Mouse (Mus musculus): ENCODE results near the gene Hist1h2bn.

Gene Hist1h2bn

DNA sequence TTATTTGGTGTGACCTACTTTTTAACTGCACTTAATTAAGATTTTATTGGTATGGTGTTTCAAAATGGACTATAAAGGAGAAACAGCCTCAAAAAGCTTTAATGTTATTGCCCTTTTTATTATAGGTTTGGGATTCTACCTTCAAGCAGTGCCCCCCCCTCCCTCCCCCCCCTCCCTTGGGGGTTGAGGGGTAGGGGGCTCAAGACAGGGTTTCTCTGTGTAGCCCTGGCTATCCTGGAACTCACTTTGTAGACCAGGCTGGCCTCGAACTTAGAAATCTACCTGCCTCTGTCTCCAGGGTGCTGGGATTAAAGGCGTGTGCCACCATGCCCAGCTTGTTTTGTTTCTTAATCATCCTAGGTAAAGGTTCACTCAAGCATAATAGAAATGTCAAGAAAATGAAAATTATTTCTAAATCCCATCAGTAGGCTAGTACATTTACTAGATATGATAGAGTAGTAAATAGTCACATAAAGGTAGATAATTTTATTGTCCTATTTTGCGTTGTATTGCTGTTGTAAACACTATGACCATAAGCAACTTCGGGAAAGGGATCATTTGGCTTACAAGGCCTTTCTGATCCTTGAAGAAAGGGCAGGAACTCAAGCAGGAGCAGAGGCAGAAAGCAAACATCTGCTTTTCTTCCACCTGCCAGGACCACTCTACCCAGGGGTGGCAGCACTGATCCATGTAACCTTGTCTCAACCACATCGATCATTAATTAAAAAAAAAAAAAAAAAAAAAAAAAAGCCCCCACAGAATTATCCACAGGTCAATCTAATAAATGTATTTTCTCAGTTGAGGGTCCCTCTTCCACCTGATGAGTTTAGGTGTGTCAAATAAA, 30.7 kb upstream of the Hist1h2bn start:
- in situ Hi-C loops (cut with MboI, MseI) = loop anchor here in 1 of 2 experiments (5.0 to 25.0 kb wide), 2 partner anchors 1689 to 1849 kb away; partner anchors contain the start of genes Abt1, Hist1h2ad, Hist1h2ae and Hist1h2bf

DNA sequence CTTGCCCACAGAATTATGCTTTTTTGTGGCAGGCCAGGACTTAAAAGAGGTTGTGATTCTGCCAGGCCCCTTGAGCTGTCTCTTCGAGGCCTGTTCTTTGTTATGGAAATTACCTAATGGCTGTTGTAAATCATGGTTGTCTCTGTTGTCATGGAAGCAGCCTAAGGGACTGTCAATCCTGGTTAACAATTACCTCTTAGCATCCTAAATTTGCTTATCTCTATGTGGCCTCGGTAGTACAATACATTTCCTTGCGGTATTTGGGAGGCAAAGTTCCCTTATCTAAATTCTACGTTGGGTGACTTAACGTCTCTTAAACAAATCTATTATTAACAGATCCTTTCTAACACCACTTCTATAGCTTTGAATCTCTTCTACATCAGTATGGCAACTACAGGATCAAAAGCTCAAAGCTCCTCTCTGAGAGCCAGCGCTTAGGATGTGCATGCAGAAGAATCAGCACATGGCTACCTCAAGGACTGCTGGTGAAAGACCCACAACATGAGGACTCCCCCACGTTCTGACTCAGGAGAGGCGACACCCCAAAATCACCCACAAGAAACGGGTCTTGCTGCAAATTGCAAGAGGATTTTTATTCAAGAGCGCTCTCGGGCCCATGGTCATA, 25.9 kb upstream of the Hist1h2bn start:
- in situ Hi-C loops (cut with MboI, MseI) = loop anchor here in 1 of 2 experiments (25.0 kb wide), 1 partner anchor 541 kb away; the partner anchor contains the start of gene Trim27

DNA sequence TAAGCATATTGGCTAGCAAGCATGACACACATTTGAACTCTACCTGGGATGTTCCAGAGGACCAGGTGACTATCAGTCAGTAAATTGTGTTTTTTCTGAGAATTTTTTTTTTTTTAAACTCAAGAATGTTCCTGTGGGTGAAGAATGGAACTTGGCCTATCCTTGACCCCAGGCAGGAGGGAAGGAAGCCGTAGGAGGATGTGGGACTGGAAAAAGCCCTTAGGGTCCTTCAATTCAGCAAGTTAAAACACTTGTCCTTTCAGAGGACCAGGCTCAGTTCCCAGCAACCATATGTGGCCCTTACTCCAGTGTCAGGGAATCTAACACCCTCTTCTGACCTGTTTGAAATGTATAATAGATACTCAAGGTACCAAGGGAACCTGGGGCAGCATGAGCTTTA, 24.4 kb upstream of the Hist1h2bn start:
- in situ Hi-C loops (cut with MboI, MseI) = loop anchor here in 1 of 2 experiments (25.0 kb wide), 1 partner anchor 542 kb away; the partner anchor contains the start of gene Trim27

DNA sequence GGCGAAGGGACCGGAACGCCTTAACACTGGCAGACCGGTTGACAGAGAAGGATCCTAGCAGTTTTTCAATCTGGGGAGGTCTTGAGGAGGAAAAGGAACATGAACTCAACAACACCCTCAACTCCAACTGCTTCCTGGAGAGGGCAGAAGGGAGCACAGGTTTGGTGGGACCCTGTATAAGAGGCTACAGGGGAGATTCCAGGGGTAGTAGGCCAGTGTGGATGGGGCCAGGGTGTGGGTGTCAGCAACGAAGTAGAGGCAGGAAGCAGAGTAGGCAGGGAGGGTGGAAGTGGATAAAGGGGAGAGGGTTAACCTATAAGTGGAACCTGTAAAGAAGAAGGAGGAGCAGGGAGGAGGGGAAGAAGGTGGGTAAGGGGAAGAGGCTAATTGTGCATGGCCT, 20.5 kb upstream of the Hist1h2bn start:
- in situ Hi-C loops (cut with MboI, MseI) = loop anchor here (5.0 to 25.0 kb wide), 4 partner anchors 101 to 546 kb away; partner anchors contain the start of genes Hist1h2ap (in 1 of the 2), Hist1h2br (in 1 of the 2), Hist1h4n (in 1 of the 2) and Trim27 (in 1 of the 2)

DNA sequence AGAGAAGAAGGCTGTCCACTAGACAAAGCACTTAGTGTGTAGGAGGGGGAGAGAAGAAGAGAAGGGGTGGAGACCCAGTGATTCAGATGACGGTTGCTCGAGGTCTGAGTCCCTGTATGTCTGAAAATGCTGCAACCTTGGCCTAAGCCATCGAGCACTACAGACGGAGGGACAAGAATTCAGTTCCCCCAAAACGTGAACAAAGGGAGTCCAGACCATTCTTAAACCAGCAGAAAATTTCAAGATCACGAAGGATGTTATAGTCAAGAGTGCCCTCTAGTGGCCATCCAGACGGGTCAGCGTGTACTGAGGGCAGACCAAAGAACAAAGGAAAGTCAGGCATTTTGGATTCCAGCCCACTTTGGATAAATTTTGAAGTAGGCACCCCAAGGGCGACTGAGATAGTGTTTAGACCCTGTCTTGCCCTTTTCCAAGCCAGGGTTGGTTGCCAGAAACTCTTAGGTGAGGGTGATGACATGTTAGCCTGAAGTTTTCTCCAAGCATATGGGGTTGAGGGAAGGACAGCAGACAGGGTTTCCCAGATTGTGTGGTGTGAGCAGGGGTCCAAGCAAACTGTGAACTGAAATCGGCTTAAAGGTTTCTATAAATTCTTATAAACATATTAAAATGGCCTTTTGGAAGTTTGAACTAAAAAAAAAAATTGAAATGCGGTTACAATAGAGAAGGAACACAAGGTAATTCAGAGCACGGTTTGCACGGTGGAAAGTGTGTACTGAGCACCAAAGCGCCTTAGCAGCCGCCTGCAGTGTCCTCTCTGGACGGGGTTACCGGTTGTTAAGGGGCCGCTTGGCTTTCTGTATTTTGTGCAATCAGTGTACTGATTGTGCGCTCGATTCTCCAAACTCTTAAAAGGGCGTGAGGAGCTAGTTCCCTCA, 19.7 kb upstream of the Hist1h2bn start:
- in situ Hi-C loops (cut with MboI, MseI) = loop anchor here (5.0 to 25.0 kb wide), 4 partner anchors 101 to 547 kb away; partner anchors contain the start of genes Hist1h2ap (in 1 of the 2), Hist1h2br (in 1 of the 2), Hist1h4n (in 1 of the 2) and Trim27 (in 1 of the 2)

DNA sequence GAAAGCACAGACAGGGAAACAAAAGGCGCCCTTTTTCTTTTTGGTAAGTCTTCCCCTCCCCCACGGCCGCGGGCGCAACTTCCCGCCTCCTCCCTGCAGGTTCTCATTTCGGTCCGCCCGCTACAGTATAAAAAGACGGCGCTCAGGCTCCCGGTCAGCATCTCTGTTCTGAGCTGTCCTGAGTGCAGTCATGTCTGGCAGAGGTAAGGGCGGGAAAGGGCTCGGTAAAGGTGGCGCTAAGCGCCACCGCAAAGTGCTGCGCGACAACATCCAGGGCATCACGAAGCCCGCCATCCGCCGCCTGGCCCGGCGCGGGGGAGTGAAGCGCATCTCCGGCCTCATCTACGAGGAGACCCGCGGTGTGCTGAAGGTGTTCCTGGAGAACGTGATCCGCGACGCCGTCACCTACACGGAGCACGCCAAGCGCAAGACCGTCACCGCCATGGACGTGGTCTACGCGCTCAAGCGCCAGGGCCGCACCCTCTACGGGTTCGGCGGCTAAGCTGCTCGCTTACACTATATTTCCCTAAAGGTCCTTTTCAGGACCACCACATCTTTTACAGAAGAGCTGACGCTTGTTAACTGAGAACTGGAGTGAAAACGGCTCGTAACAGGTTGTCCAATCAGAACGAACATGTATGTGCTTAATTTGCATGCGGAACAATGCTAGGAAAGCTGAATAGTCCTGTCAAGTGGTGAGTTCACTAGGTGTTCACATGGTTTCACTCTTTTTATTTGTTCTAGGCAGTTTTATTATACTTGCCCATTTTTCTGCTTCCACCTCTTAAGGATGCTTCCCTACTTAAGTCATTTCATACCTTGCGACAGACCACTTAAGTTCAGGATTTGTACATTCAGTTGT, 18.8 kb upstream of the Hist1h2bn start, which contains the start of gene Hist1h4j:
Gene Hist1h4j (plus strand): TSS at position 159 of the 862 bp plus-strand sequence.
- in situ Hi-C loops (cut with MboI, MseI) = loop anchor here (5.0 to 25.0 kb wide), 4 partner anchors 100 to 548 kb away; partner anchors contain the start of genes Hist1h2ap (in 1 of the 2), Hist1h2br (in 1 of the 2), Hist1h4n (in 1 of the 2) and Trim27 (in 1 of the 2)

DNA sequence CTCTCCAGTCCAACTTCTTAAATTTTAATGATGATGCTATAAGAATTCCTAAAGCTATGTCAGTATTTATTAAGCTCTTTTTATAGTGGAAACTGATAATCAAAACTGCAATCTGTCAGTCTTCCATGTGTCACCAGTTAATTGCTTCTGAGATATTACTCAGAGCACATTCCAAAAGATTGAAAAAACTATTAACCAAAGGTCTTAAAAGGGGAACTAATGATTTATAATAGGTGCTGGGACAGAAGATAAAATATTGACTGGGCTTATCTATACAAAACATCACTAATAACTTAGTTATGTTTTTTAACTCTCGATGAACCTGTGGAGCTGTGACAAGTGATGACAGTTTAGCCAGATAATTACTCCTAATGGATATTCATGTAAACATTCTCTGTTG, 8.9 kb upstream of the Hist1h2bn start:
- in situ Hi-C loops (cut with MboI, MseI) = loop anchor here in 1 of 2 experiments (25.0 kb wide), 1 partner anchor 558 kb away; the partner anchor contains the start of gene Trim27

DNA sequence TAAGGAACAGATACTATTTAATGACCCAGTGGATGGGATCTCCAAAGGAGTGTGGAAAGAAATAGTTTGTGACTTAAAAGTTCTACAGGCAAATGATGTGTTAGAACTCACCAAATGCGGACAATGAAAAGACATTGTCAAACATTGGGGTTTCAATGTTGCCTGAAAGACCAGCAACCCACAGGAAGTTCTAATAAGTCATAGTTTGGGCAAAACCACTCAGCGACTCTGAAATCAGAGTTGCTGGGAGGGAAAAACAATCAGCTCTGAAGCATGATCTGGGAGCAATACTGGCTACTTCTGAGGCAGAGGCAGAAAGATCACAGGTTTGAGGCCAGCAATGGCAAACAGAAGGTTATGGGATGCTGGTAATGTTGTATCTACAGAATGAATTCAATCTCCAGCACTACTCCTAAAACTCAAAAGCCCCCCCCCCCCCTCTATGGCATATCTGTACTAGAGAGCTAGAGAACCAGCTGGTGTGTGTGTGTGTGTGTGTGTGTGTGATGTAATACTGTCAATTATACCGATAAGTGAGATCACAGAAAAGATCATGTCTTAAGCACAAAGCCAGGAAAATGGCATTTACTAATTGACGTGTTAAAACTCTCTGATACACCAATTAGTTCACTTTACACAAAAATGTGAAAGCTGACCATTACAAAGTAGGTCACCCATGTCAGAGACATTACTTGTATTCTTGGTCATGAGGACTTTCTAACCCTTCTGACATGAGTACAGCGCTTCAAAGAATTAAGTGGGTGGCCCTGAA, 4.3 kb upstream of the Hist1h2bn start:
- in situ Hi-C loops (cut with MboI, MseI) = loop anchor here (5.0 to 25.0 kb wide), 2 partner anchors 43 to 562 kb away; partner anchors contain the start of gene Trim27 (in 1 of the 2)

DNA sequence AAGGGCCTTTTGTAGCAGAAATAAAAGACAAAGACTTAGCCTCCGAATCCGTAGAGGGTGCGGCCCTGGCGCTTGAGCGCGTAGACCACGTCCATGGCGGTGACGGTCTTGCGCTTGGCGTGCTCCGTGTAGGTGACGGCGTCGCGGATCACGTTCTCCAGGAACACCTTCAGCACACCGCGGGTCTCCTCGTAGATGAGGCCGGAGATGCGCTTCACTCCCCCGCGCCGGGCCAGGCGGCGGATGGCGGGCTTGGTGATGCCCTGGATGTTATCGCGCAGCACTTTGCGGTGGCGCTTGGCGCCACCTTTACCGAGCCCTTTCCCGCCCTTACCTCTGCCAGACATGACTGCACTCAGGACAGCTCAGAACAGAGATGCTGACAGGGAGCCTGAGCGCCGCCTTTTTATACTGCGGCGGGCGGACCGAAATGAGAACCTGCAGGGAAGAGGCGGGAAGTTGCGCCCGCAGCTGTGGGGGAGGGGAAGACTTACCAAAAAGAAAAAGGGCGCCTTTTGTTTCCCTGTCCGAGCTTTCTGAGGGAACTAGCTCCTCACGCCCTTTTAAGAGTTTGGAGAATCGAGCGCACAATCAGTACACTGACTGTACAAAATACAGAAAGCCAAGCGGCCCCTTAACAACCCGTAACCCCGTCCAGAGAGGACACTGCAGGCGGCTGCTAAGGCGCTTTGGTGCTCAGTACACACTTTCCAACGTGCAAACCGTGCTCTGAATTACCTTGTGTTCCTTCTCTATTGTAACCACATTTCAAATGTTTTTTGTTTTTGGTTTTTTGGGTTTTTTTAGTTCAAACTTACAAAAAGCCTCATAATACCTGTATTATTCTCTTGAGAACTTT, 3.5 kb upstream of the Hist1h2bn start, which contains the start of gene Hist1h4k:
Gene Hist1h4k (minus strand): TSS at position 347 of the 859 bp plus-strand sequence.
- in situ Hi-C loops (cut with MboI, MseI) = loop anchor here (5.0 kb wide), 1 partner anchor 42 kb away; no protein-coding TSS in a partner anchor

DNA sequence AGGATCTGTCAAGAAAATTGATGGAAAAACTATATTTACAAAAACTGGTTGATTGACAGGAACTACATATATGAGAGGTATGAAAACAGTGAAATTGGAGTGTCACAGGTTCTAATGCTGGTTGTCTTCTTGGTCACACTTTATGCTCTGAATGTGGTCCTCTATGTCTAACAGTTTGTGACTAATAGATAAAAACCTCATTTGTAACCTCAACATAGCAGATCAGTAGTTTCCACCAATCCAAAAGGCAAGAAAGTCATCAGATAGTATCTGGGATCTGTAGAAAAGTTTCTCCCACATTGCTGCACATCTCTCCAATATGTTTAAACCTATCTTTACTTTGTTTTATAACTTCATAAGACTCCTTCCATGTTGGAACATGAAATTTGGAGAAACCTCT, 2.5 kb upstream of the Hist1h2bn start:
- in situ Hi-C loops (cut with MboI, MseI) = loop anchor here (5.0 kb wide), 1 partner anchor 41 kb away; no protein-coding TSS in a partner anchor

DNA sequence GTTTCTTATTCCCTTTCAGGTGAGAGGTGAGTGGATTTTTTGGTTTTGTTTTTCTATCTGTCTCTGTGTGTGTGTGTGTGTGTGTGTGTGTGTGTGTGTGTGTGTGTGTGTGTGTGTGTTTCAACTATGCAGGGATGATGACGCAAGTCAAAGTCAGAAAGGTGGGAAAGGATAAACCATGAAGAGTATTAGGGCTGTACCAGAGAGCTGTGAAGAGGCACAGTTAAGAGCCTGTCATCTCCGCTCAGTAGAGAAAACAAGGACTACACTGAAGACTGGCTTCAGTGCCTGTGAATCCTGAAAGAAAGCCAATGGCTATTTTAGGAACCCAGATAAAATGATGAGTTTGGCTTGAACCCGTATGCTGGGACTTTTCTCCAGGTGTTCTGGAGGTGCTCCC, 2.1 kb upstream of the Hist1h2bn start:
- in situ Hi-C loops (cut with MboI, MseI) = loop anchor here (5.0 kb wide), 1 partner anchor 40 kb away; no protein-coding TSS in a partner anchor

DNA sequence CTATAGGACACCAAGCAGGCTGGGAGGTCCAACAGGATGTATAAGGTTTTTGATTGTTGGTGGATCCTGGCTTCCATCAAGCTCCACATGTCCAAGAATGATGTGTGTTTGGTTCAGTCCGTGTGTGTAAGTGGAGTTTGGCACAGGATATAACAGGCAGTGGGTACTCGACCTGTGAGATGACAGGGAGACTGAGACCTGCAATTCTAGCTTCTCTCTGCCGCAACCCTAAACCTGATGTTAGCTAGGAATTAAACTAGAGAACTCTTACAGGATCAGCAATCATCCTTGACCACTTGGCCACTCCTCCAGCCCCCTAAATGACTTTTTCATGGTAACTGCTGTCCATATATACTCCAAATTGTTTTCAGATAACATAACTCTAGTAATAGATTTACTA, 1.6 kb upstream of the Hist1h2bn start:
- in situ Hi-C loops (cut with MboI, MseI) = loop anchor here (5.0 kb wide), 1 partner anchor 40 kb away; no protein-coding TSS in a partner anchor

DNA sequence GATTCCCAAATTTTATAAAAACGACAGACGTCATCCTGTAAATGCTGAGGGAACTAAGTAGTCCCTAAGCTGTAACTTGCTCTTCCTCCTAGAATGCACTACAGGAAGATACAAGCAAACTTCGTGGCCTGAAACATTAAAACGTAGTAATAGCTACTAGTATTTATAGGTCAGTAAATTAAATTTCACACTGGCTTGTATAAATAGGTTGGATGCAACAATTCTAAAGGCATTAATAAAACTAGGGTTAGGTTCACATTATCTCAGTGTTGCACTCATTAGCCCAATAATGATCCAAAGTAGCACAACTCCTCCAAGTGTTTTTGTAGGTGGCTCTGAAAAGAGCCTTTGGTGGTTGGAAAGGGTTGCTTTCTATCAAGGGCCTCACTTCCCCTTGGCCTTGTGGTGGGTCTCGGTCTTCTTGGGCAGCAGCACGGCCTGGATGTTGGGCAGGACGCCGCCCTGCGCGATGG, 836 bp upstream of the Hist1h2bn start:
- in situ Hi-C loops (cut with MboI, MseI) = loop anchor here (5.0 kb wide), 1 partner anchor 39 kb away; no protein-coding TSS in a partner anchor

DNA sequence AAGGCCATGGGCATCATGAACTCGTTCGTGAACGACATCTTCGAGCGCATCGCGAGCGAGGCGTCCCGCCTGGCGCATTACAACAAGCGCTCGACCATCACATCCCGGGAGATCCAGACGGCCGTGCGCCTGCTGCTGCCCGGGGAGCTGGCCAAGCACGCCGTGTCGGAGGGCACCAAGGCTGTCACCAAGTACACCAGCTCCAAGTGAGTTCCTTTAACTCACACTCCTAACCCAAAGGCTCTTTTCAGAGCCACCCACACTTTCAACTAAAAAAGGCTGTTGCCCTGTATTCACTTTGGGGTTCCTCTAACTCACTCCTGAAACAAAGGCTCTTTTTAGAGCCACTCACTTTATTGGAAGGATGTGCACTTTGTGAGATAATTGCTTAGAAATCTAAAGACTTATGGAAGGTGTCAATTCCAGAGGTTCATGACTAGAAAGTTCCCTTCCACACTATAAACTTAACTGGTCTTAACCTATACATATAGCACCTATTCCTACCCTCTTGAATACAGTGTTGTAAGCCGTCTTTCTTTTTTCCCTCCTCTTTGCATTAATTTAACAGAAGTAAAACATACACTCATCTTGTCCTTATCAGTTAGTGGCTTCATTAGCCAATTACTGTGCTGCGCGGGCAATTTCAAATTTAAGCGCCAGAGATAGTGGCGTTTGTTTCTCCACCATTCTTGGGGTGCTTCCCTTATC, 525 bp downstream of the Hist1h2bn start:
- in situ Hi-C loops (cut with MboI, MseI) = loop anchor here (5.0 kb wide), 1 partner anchor 38 kb away; no protein-coding TSS in a partner anchor

DNA sequence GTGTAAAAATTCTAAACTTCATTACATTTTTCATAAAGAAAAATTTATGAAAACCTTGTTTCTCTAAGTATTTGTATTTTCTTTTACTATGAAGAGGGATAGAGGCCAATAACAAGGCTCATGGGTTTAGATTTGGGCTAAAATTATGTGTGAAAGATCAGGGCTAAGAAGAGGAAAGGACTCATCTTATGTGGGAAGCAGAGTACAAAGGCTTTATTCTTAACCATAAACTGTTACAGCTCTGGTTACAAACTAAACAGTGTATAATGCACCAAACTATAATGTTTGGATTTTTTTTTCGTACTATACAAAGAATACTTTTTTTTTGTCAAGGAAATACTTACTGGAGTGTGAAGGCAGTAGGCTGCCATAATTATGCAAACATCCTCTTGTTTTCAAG, 1.8 kb downstream of the Hist1h2bn start:
- in situ Hi-C loops (cut with MboI, MseI) = no loop called here

Data from T-helper 17 cell (primary cell).